Mouse (Mus musculus): ENCODE results near the gene Zbtb1.

DNA sequence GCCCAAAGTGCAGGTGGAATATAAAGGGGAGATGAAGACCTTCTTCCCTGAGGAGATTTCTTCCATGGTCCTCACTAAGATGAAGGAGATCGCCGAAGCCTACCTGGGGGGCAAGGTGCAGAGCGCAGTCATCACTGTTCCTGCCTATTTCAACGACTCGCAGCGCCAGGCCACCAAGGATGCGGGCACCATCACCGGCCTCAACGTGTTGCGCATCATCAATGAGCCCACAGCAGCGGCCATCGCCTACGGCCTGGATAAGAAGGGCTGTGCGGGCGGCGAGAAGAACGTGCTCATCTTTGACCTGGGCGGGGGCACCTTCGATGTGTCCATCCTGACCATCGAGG is 34.7 kb downstream of the Zbtb1 start:
- TF ChIP-seq CTCF (IDR thresholded peaks at IDR 0.05; ENCODE audit: extremely low read depth, insufficient read length, insufficient replicate concordance, low read depth, low read length) (no peak), POLR2A (IDR thresholded peaks at IDR 0.05; ENCODE audit: low read depth, low read length) (no peak)

All from small intestine, adult 2 months (tissue).